Mouse (Mus musculus): ENCODE results near the gene Il1a. TPM values are rescaled to one million over a fixed set of nuclear protein-coding genes. Genes with fewer than 3 reads are reported as not detected.

Gene Il1a
- polyA plus RNA-seq (2016; fragmentation: Nextera tagmentation; extraction: Ambion mirVana), result not detected in 2 replicates

- no peaks in the 10 kb centered on the region for H3K9me3 ChIP-seq (replicated peaks)
- no peak for ATAC-seq (ENCODE audit: insufficient number of reproducible peaks, low FRiP score)
- H3K4me3 ChIP-seq, result no peak within 1 kb of the TSS
- no peaks in the 10 kb centered on the region for H3K36me3 ChIP-seq
- H3K9ac ChIP-seq, result no peak within 1 kb of the TSS
- H3K27ac ChIP-seq (ENCODE audit: poor library complexity, severe bottlenecking), result no peak within 1 kb of the TSS
- WGBS, result 69% methylated on average over 7 of the region's 7 CpGs
- H3K4me1 ChIP-seq (replicated peaks), result no peaks in the 10 kb centered on the region
- H3K4me2 ChIP-seq, result no peak within 1 kb of the TSS
- H3K27me3 ChIP-seq (replicated peaks), result no peaks in the 10 kb centered on the region
These were observed at the start of gene Il1a for GRCm38 (mm10) chr2:129309836-129310235. TSS of gene Il1a (minus strand) at chr2:129309972.

- Histone ChIP-seq H3K9me3 (replicated peaks) (peaks cover 8% of the 10 kb centered on the region), H3K4me3 (no peak overlapping the region), H3K27ac (ENCODE audit: poor library complexity, severe bottlenecking) (no peak overlapping the region), H3K4me1 (replicated peaks) (no peaks in the 10 kb centered on the region), H3K4me2 (no peak overlapping the region), H3K9ac (no peak overlapping the region), H3K27me3 (replicated peaks) (no peaks in the 10 kb centered on the region), H3K36me3 (no peaks in the 10 kb centered on the region)
- WGBS, result 64% methylated on average over 6 of the region's 6 CpGs
- ATAC-seq (ENCODE audit: insufficient number of reproducible peaks, low FRiP score), result no peak
These were observed 28.4 kb upstream of the Il1a start for GRCm38 (mm10) chr2:129338138-129338621.

GRCm38 (mm10) chr2:129333471-129333870 is 23.7 kb upstream of the Il1a start:
- no peak for ATAC-seq (ENCODE audit: insufficient number of reproducible peaks, low FRiP score)
- 52% methylated on average over 4 of the region's 4 CpGs for WGBS
- H3K9ac ChIP-seq, result no peak overlapping the region

GRCm38 (mm10) chr2:129330540-129330939 is 20.8 kb upstream of the Il1a start:
- Histone ChIP-seq H3K36me3 (no peaks in the 10 kb centered on the region), H3K4me3 (no peak overlapping the region), H3K27me3 (replicated peaks) (no peaks in the 10 kb centered on the region), H3K9ac (no peak overlapping the region), H3K9me3 (replicated peaks) (no peaks in the 10 kb centered on the region; the same call in 1 of the 2 replicates), H3K4me1 (replicated peaks) (peaks cover 11% of the 10 kb centered on the region; the same call in 1 of the 2 replicates), H3K4me2 (no peak overlapping the region), H3K27ac (ENCODE audit: poor library complexity, severe bottlenecking) (peak overlapping the region; percentile 69)
- peak; percentile 48; the same call in 1 of the 2 replicates for ATAC-seq (ENCODE audit: insufficient number of reproducible peaks, low FRiP score)
- WGBS, result 54% methylated on average over 13 of the region's 13 CpGs

More at GRCm38 (mm10) chr2:129333471-129333870, 23.7 kb upstream of the Il1a start:
- Histone ChIP-seq H3K4me1 (replicated peaks) (peaks cover 11% of the 10 kb centered on the region; the same call in 1 of the 2 replicates), H3K9me3 (replicated peaks) (no peaks in the 10 kb centered on the region), H3K27me3 (replicated peaks) (no peaks in the 10 kb centered on the region), H3K4me3 (no peak overlapping the region), H3K27ac (ENCODE audit: poor library complexity, severe bottlenecking) (no peak overlapping the region), H3K4me2 (no peak overlapping the region), H3K36me3 (no peaks in the 10 kb centered on the region)

- Histone ChIP-seq H3K4me1 (replicated peaks) (peaks cover 11% of the 10 kb centered on the region; the same call in 1 of the 2 replicates), H3K9ac (no peak overlapping the region), H3K27ac (ENCODE audit: poor library complexity, severe bottlenecking) (peak overlapping the region; percentile 69), H3K36me3 (no peaks in the 10 kb centered on the region), H3K4me2 (no peak overlapping the region), H3K27me3 (replicated peaks) (no peaks in the 10 kb centered on the region), H3K9me3 (replicated peaks) (no peaks in the 10 kb centered on the region; the same call in 1 of the 2 replicates), H3K4me3 (no peak overlapping the region)
- WGBS, result 45% methylated on average over 7 of the region's 7 CpGs
- ATAC-seq (ENCODE audit: insufficient number of reproducible peaks, low FRiP score), result no peak
These were observed 20.3 kb upstream of the Il1a start for GRCm38 (mm10) chr2:129330024-129330423.

- Histone ChIP-seq H3K36me3 (no peaks in the 10 kb centered on the region), H3K27ac (ENCODE audit: poor library complexity, severe bottlenecking) (no peak overlapping the region), H3K9ac (no peak overlapping the region), H3K4me1 (replicated peaks) (peaks cover 11% of the 10 kb centered on the region; the same call in 1 of the 2 replicates), H3K9me3 (replicated peaks) (no peaks in the 10 kb centered on the region; the same call in 1 of the 2 replicates), H3K4me2 (no peak overlapping the region), H3K4me3 (no peak overlapping the region), H3K27me3 (replicated peaks) (no peaks in the 10 kb centered on the region)
- WGBS, result 73% methylated on average over 4 of the region's 4 CpGs
- ATAC-seq (ENCODE audit: insufficient number of reproducible peaks, low FRiP score), result no peak
These were observed 18.5 kb upstream of the Il1a start for GRCm38 (mm10) chr2:129328238-129328637.

- Histone ChIP-seq H3K36me3 (no peaks in the 10 kb centered on the region), H3K4me3 (no peak overlapping the region), H3K4me2 (no peak overlapping the region), H3K27ac (ENCODE audit: poor library complexity, severe bottlenecking) (no peak overlapping the region), H3K27me3 (replicated peaks) (no peaks in the 10 kb centered on the region), H3K4me1 (replicated peaks) (no peaks in the 10 kb centered on the region), H3K9ac (no peak overlapping the region), H3K9me3 (replicated peaks) (no peaks in the 10 kb centered on the region; the same call in 1 of the 2 replicates)
- no peak for ATAC-seq (ENCODE audit: insufficient number of reproducible peaks, low FRiP score)
- 69% methylated on average over 3 of the region's 3 CpGs for WGBS
These were observed 14.4 kb upstream of the Il1a start for GRCm38 (mm10) chr2:129324216-129324615.

GRCm38 (mm10) chr2:129322117-129322635 is 12.4 kb upstream of the Il1a start:
- H3K9ac ChIP-seq, result no peak overlapping the region
- no peaks in the 10 kb centered on the region for H3K36me3 ChIP-seq
- no peak overlapping the region for H3K27ac ChIP-seq (ENCODE audit: poor library complexity, severe bottlenecking)
- no peak overlapping the region for H3K4me2 ChIP-seq
- H3K4me1 ChIP-seq (replicated peaks), result no peaks in the 10 kb centered on the region
- H3K4me3 ChIP-seq, result no peak overlapping the region
- H3K9me3 ChIP-seq (replicated peaks), result no peaks in the 10 kb centered on the region; the same call in 1 of the 2 replicates
- no peak for ATAC-seq (ENCODE audit: insufficient number of reproducible peaks, low FRiP score)
- no peaks in the 10 kb centered on the region for H3K27me3 ChIP-seq (replicated peaks)
- 56% methylated on average over 1 of the region's 1 CpGs for WGBS

GRCm38 (mm10) chr2:129320033-129320605 is 10.3 kb upstream of the Il1a start:
- 62% methylated on average over 8 of the region's 8 CpGs for WGBS
- no peak overlapping the region for H3K4me2 ChIP-seq
- H3K4me1 ChIP-seq (replicated peaks), result no peaks in the 10 kb centered on the region
- no peak overlapping the region for H3K27ac ChIP-seq (ENCODE audit: poor library complexity, severe bottlenecking)
- no peak overlapping the region for H3K9ac ChIP-seq
- H3K36me3 ChIP-seq, result no peaks in the 10 kb centered on the region
- H3K4me3 ChIP-seq, result no peak overlapping the region
- H3K27me3 ChIP-seq (replicated peaks), result no peaks in the 10 kb centered on the region
- ATAC-seq (ENCODE audit: insufficient number of reproducible peaks, low FRiP score), result no peak
- no peaks in the 10 kb centered on the region for H3K9me3 ChIP-seq (replicated peaks)

- H3K36me3 ChIP-seq, result no peaks in the 10 kb centered on the region
- no peaks in the 10 kb centered on the region for H3K9me3 ChIP-seq (replicated peaks)
- WGBS, result 68% methylated on average over 4 of the region's 4 CpGs
- no peak overlapping the region for H3K4me3 ChIP-seq
- H3K4me2 ChIP-seq, result no peak overlapping the region
- H3K27me3 ChIP-seq (replicated peaks), result no peaks in the 10 kb centered on the region
- ATAC-seq (ENCODE audit: insufficient number of reproducible peaks, low FRiP score), result no peak
- no peaks in the 10 kb centered on the region for H3K4me1 ChIP-seq (replicated peaks)
- no peak overlapping the region for H3K9ac ChIP-seq
- H3K27ac ChIP-seq (ENCODE audit: poor library complexity, severe bottlenecking), result no peak overlapping the region
These were observed 6.1 kb upstream of the Il1a start for GRCm38 (mm10) chr2:129315831-129316230.

- H3K9ac ChIP-seq, result no peak overlapping the region
- WGBS, result 76% methylated on average over 6 of the region's 6 CpGs
- H3K27me3 ChIP-seq (replicated peaks), result no peaks in the 10 kb centered on the region
- no peaks in the 10 kb centered on the region for H3K36me3 ChIP-seq
- H3K4me1 ChIP-seq (replicated peaks), result no peaks in the 10 kb centered on the region
- ATAC-seq (ENCODE audit: insufficient number of reproducible peaks, low FRiP score), result no peak
- no peak overlapping the region for H3K27ac ChIP-seq (ENCODE audit: poor library complexity, severe bottlenecking)
- H3K9me3 ChIP-seq (replicated peaks), result no peaks in the 10 kb centered on the region
- H3K4me3 ChIP-seq, result no peak overlapping the region
- no peak overlapping the region for H3K4me2 ChIP-seq
These were observed 5.1 kb upstream of the Il1a start for GRCm38 (mm10) chr2:129314880-129315279.

All from heart, embryonic 12.5 days (tissue).